Mouse (Mus musculus) macrophage (primary cell): ENCODE measurements around the gene Tcf7l1. TPM values are rescaled to one million over a fixed set of nuclear protein-coding genes. Genes with fewer than 3 reads are reported as not detected.

Experiments used
- H3K27ac ChIP-seq: fragments of 350-480 bp; formaldehyde crosslinking; 2 replicates; pipeline ENCODE4 v1.9.0; 2021
- H3K36me3 ChIP-seq: fragments of 350-480 bp; formaldehyde crosslinking; 2 replicates; pipeline ENCODE4 v1.9.0; 2021; ENCODE audit errors: inconsistent target
- H3K4me3 ChIP-seq: fragments of 350-480 bp; formaldehyde crosslinking; 2 replicates; pipeline ENCODE4 v1.9.0; 2021; ENCODE audit errors: inconsistent target
- H3K79me2 ChIP-seq: fragments of 350-480 bp; formaldehyde crosslinking; 2 replicates; pipeline ENCODE4 v1.9.0; 2021; ENCODE audit errors: inconsistent target
- WGBS: methylation state at CpG from one replicate; pipeline ENCODE4 v1.1.7; 2026; ENCODE audit warnings: inconsistent platforms; ENCODE audit not compliant: missing documents; 5-methylcytosine and 5-hydroxymethylcytosine counted together
- polyA plus RNA-seq: library from polyadenylated mRNA; stranded (reverse); fragments of 250-400 nt; gene quantifications from 3 replicates; pipeline ENCODE4 v1.2.4, GENCODE M21; 2018; ENCODE audit warnings: inconsistent platforms

Tcf7l1 gene
- polyA plus RNA-seq, 1 experiment from 2014 or later = not detected

GRCm38 (mm10) chr6:72689046-72689445 is 100.0 kb downstream of the Tcf7l1 start:
- Histone ChIP-seq H3K79me2 (no peaks in the 10 kb centered on the region), H3K4me3 (no peak overlapping the region)
- WGBS = 41% methylated on average over 5 of the region's 5 CpGs

GRCm38 (mm10) chr6:72685165-72685564 is 103.9 kb downstream of the Tcf7l1 start:
- no peak overlapping the region for H3K27ac ChIP-seq
- H3K4me3 ChIP-seq = no peak overlapping the region
- H3K36me3 ChIP-seq = no peaks in the 10 kb centered on the region
- no peaks in the 10 kb centered on the region for H3K79me2 ChIP-seq
- WGBS = 93% methylated on average over 9 of the region's 9 CpGs

More at GRCm38 (mm10) chr6:72689046-72689445, 100.0 kb downstream of the Tcf7l1 start:
- H3K36me3 ChIP-seq = no peaks in the 10 kb centered on the region
- no peak overlapping the region for H3K27ac ChIP-seq

GRCm38 (mm10) chr6:72684260-72684805 is 104.7 kb downstream of the Tcf7l1 start:
- Histone ChIP-seq H3K79me2 (no peaks in the 10 kb centered on the region), H3K4me3 (no peak overlapping the region), H3K27ac (no peak overlapping the region), H3K36me3 (no peaks in the 10 kb centered on the region)
- 92% methylated on average over 4 of the region's 4 CpGs for WGBS

- 85% methylated on average over 4 of the region's 4 CpGs for WGBS
Observed at GRCm38 (mm10) chr6:72682238-72682637, 106.8 kb downstream of the Tcf7l1 start.

GRCm38 (mm10) chr6:72680936-72681335 is 108.1 kb downstream of the Tcf7l1 start:
- 89% methylated on average over 9 of the region's 9 CpGs for WGBS
- no peak overlapping the region for H3K4me3 ChIP-seq
- no peaks in the 10 kb centered on the region for H3K36me3 ChIP-seq

More at GRCm38 (mm10) chr6:72682238-72682637, 106.8 kb downstream of the Tcf7l1 start:
- no peaks in the 10 kb centered on the region for H3K79me2 ChIP-seq
- no peaks in the 10 kb centered on the region for H3K36me3 ChIP-seq
- H3K27ac ChIP-seq = no peak overlapping the region
- H3K4me3 ChIP-seq = no peak overlapping the region

GRCm38 (mm10) chr6:72678631-72679030 is 110.4 kb downstream of the Tcf7l1 start:
- Histone ChIP-seq H3K4me3 (no peak overlapping the region), H3K79me2 (no peaks in the 10 kb centered on the region), H3K27ac (no peak overlapping the region), H3K36me3 (no peaks in the 10 kb centered on the region)
- 88% methylated on average over 8 of the region's 9 CpGs for WGBS

More at GRCm38 (mm10) chr6:72680936-72681335, 108.1 kb downstream of the Tcf7l1 start:
- Histone ChIP-seq H3K79me2 (no peaks in the 10 kb centered on the region), H3K27ac (no peak overlapping the region)

- Histone ChIP-seq H3K79me2 (no peaks in the 10 kb centered on the region), H3K4me3 (no peak overlapping the region), H3K36me3 (no peaks in the 10 kb centered on the region), H3K27ac (no peak overlapping the region)
- 89% methylated on average over 11 of the region's 11 CpGs for WGBS
Observed at GRCm38 (mm10) chr6:72677510-72678220, 111.4 kb downstream of the Tcf7l1 start.

- no peak overlapping the region for H3K27ac ChIP-seq
- 77% methylated on average over 10 of the region's 10 CpGs for WGBS
Observed at GRCm38 (mm10) chr6:72677079-72677478, 112.0 kb downstream of the Tcf7l1 start.

GRCm38 (mm10) chr6:72676376-72676775 is 112.7 kb downstream of the Tcf7l1 start:
- 80% methylated on average over 2 of the region's 2 CpGs for WGBS
- Histone ChIP-seq H3K4me3 (no peak overlapping the region), H3K27ac (no peak overlapping the region), H3K79me2 (no peaks in the 10 kb centered on the region), H3K36me3 (no peaks in the 10 kb centered on the region)

More at GRCm38 (mm10) chr6:72677079-72677478, 112.0 kb downstream of the Tcf7l1 start:
- no peaks in the 10 kb centered on the region for H3K36me3 ChIP-seq
- no peaks in the 10 kb centered on the region for H3K79me2 ChIP-seq
- no peak overlapping the region for H3K4me3 ChIP-seq

- H3K79me2 ChIP-seq = no peaks in the 10 kb centered on the region
- no peak overlapping the region for H3K27ac ChIP-seq
- no peak overlapping the region for H3K4me3 ChIP-seq
- no peaks in the 10 kb centered on the region for H3K36me3 ChIP-seq
Observed at GRCm38 (mm10) chr6:72673751-72674150, 115.3 kb downstream of the Tcf7l1 start.

GRCm38 (mm10) chr6:72671129-72671528 is 117.9 kb downstream of the Tcf7l1 start:
- Histone ChIP-seq H3K4me3 (no peak overlapping the region), H3K36me3 (no peaks in the 10 kb centered on the region), H3K79me2 (no peaks in the 10 kb centered on the region), H3K27ac (no peak overlapping the region)
- WGBS = 94% methylated on average over 8 of the region's 8 CpGs

- Histone ChIP-seq H3K36me3 (no peaks in the 10 kb centered on the region), H3K4me3 (no peak overlapping the region), H3K27ac (no peak overlapping the region), H3K79me2 (no peaks in the 10 kb centered on the region)
- WGBS = 66% methylated on average over 4 of the region's 4 CpGs
Observed at GRCm38 (mm10) chr6:72667021-72667420, 122.0 kb downstream of the Tcf7l1 start.

- Histone ChIP-seq H3K79me2 (no peaks in the 10 kb centered on the region), H3K4me3 (no peak overlapping the region), H3K36me3 (no peaks in the 10 kb centered on the region), H3K27ac (no peak overlapping the region)
- WGBS = 76% methylated on average over 8 of the region's 8 CpGs
Observed at GRCm38 (mm10) chr6:72664290-72664689, 124.8 kb downstream of the Tcf7l1 start.

GRCm38 (mm10) chr6:72663000-72663399 is 126.1 kb downstream of the Tcf7l1 start:
- Histone ChIP-seq H3K27ac (no peak overlapping the region), H3K79me2 (no peaks in the 10 kb centered on the region), H3K4me3 (no peak overlapping the region), H3K36me3 (no peaks in the 10 kb centered on the region)
- WGBS = 0% methylated on average over 1 of the region's 1 CpGs

- Histone ChIP-seq H3K4me3 (no peak overlapping the region), H3K36me3 (no peaks in the 10 kb centered on the region), H3K79me2 (no peaks in the 10 kb centered on the region), H3K27ac (no peak overlapping the region)
- 89% methylated on average over 6 of the region's 6 CpGs for WGBS
Observed at GRCm38 (mm10) chr6:72660391-72660720, 128.7 kb downstream of the Tcf7l1 start.
